Mouse (Mus musculus) gastrocnemius, postnatal 10 days (tissue): Measurements from ENCODE around the gene Dync1h1. TPM values are rescaled to one million over a fixed set of nuclear protein-coding genes. Genes with fewer than 3 reads are reported as not detected.
"Not testable (repeated sequence)": the region's sequence is repeated elsewhere in the genome, so short reads cannot be mapped to it uniquely, and the experiment has no call there.

Experiments
- DNase-seq: peaks from one replicate; pipeline ENCODE4 v3.0.0; 2021; ENCODE audit warnings: mixed read lengths
- total RNA-seq, 2 experiments: library from RNA; stranded (reverse); gene quantifications; 2 replicates each; pipeline ENCODE4 v1.2.3; 2021

Dync1h1 gene
- total RNA-seq, 2 experiments from 2014 or later: 76.8 to 92.3 TPM

- peak; percentile 99 for DNase-seq
Observed at GRCm38 (mm10) chr12:110696173-110696974, 95.1 kb downstream of the Dync1h1 start.

GRCm38 (mm10) chr12:110696975-110697400 is 95.7 kb downstream of the Dync1h1 start:
- no peak for DNase-seq

DNA sequence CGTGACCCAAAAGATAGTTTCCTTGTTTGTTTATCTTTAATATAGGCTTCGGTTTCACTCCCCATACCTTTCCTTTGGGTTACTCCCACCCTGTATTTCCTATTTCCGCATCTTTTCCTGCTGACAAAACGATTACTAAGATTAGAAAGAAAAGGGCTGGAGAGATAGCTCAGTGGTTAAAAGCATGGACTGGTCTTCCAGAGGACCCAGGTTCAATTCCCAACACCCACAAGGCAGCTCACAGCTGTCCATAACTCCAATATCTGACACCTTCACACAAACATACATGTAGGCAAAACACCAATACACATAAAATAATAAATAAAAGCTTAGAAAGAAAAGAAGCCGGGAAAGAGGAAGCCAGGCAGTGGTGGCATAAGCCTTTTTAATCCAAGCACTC is 96.2 kb downstream of the Dync1h1 start:
- DNase-seq: no peak

DNA sequence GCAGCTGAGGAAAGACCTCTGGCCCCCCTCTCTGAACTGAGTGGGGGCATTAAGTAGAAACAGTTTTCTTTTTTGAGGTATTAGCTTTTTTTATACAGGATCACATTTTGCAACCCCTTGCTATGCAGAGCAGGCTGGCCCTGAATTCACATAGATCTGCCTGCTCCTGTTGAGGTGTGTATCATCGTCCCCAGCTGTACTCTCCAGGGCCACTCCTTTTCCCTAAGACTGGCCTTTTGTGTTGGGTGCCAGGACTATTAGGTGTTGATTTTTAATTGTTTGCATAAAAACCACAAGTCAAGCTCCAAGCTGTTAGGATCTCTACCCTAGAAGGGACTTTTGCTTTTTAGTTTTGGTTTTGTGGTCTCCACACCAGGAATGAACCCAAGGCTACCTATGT is 96.8 kb downstream of the Dync1h1 start:
- no peak for DNase-seq

- DNase-seq: no peak
Observed at GRCm38 (mm10) chr12:110698523-110699170, 97.4 kb downstream of the Dync1h1 start.

GRCm38 (mm10) chr12:110699171-110699547 is 97.9 kb downstream of the Dync1h1 start:
- no peak for DNase-seq

DNA sequence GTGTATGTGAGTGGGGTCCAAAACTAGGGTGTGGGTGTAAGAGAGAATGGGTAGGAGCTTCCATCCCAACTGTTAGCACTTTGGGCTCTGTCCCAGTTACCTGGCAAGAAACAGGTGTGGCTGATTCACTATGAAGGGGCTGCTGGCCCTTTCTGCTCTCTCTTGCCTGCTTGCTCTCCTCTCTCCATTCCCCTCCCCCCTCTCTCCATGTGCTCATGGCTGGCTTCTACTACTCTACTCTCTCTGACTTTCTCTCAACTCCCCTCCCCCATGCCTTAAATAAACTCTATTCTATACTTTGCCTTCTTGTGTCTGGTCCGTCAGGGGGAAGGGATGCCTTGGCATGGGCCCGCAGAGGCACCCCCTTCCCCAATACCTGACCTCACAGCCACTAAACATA is 99.5 kb downstream of the Dync1h1 start:
- no peak for DNase-seq

DNA sequence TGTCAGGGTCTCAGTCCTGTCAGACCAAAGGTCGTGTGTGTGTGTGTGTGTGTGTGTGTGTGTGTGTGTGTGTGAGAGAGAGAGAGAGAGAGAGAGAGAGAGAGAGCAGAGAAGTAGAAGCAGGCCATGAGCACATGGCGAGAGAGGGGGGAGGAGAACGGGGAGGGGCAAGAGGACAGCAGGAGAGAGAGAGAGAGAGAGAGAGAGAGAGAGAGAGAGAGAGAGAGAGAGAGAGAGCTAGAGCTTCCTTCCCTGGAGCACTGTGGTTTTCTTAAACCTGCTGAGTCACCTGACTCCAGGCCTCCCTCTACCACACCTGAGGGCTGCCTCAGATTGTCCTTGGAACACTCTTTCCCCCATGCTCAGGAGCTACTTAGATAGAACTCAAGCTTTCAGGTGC is 100.1 kb downstream of the Dync1h1 start:
- DNase-seq: not testable (repeated sequence)

DNA sequence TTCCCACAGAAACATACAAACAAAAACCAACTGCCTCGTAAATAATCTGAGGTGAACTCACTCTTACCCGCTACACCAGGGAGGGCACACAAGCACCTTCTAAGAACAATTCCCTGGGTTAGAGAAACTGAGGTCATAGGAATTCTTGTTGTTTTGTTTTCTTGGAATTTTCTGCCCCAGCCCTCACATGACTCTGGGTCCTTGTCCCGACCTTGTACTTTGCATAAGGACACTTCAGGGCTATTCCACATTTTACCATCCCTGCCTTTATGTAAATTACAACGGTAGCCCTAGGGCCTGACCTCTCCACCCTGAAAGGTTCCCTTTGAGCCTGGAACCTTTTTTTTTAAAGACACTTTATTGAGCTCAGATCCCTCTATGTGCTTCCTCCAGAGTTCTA is 101.3 kb downstream of the Dync1h1 start, which contains the start of gene Hsp90aa1:
Hsp90aa1 (minus strand) TSS at position 173 of the 400 bp plus-strand sequence.
- DNase-seq: no peak

DNA sequence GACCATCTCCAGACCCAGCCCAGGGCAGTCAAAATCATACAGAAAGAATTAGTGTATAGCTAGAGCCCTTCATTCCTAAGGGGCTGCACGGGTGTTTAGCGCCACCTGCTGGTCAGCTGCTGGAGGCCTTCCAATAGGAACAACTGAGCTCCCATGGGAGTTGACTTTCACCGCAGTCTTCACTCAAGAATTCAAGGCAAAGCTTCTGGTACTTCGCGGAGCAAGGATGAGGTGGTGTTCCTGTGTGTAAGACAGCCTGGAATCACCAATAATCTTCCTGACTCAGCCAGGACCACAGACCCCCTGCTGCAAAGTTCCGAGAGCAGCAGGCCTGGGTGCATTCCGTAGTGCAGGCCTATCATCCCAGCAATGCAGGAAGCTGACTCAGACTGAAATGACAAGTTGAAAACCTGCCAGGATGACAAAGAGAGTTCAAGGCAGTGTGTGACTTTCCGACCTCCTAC is 101.8 kb downstream of the Dync1h1 start:
- peak; percentile 92 for DNase-seq

DNA sequence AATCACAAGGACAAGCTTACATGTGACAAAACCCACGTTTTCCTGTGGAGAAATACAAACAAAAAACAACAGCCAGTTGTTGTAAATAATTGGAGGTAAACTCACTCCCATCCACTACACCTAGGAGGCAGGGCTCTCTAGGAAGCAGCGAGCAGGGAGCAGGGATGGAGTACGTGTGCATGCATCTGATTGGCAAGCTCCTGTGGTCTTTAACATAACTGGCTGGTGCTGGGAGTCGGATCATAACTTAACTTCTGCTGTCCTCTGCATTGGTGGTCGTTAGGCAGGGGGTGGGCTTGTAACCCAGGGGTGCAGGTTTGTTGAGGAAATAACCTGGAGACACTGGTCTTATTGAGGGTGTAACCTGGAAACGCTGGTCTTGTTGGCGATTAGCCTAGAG is 102.4 kb downstream of the Dync1h1 start:
- no peak for DNase-seq

DNA sequence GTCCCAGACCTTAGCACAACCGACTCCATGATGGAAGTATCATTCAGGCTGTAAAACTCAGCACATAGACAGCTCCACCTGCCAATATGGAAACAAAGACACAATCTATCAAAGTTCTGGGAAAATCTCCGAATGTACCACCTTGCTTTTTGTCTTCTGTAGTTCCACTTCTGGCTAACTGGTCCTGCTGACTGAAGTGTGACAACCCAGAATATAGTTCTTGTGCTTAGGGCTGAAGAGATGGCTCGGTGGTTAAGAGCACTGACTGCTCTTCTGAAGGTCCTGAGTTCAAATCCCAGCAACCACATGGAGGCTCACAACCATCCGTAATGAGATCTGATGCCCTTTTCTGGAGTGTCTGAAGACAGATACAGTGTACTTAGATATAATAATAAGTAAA is 104.2 kb downstream of the Dync1h1 start:
- DNase-seq: not testable (repeated sequence)

GRCm38 (mm10) chr12:110706337-110707231 is 105.3 kb downstream of the Dync1h1 start:
- peak; percentile 53 for DNase-seq

- no peak for DNase-seq
Observed at GRCm38 (mm10) chr12:110707451-110707850, 106.2 kb downstream of the Dync1h1 start.

DNA sequence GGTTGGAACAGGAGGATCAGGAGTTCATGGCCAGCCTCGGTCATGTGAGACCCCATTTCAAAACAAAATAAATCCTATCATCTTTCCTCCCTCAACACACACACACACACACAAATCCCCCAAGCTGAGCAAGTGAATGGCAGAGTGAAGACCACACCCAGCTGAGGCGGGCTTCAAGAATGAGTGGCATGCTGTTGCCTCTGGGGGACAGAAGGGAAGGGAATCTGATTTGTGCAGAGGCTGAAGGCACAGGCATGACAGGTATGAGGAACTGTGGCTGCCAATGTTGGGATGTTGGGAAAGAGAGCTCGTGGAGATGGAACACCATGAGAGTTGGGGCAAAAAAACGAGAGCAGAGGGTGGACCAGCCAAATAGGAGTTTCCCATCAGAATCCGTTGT is 110.0 kb downstream of the Dync1h1 start:
- DNase-seq: no peak

- no peak for DNase-seq
Observed at GRCm38 (mm10) chr12:110713784-110714183, 112.5 kb downstream of the Dync1h1 start.

- no peak for DNase-seq
Observed at GRCm38 (mm10) chr12:110714215-110714614, 113.0 kb downstream of the Dync1h1 start.

GRCm38 (mm10) chr12:110716004-110716403 is 114.8 kb downstream of the Dync1h1 start:
- no peak for DNase-seq
